ENCODE assay signal across 8 mouse cellular contexts in genomic region chr2:13543519-13544124, GRCm38 (mm10). TPM values are rescaled to one million over a fixed set of nuclear protein-coding genes. Genes with fewer than 3 reads are reported as not detected.
DNase-seq lines count a peak whose midpoint lies in the region; ATAC-seq and TF ChIP-seq lines count a peak whose summit lies in the region.

No protein-coding gene starts in this region.

- peaks cover 6% of the 10 kb centered on the region for H3K79me2 ChIP-seq in myocyte (ENCODE audit: control insufficient read depth, insufficient read depth)

- DNase-seq in neural tube, embryonic 11.5 days (ENCODE audit: low spot score): no peak
- DNase-seq in neural tube, embryonic 10.5 days (ENCODE audit: extremely low spot score, low spot score): no peak
- DNase-seq in kidney, postnatal 0 days (ENCODE audit: low spot score): peak; percentile 19
- no peak for DNase-seq in gastrocnemius, postnatal 10 days
- DNase-seq in gastrocnemius, postnatal 14 days: no peak
- DNase-seq in embryo, embryonic 10.5 days (ENCODE audit: low spot score): no peak

- H3K36me3 ChIP-seq in neural tube, embryonic 11.5 days (ENCODE audit: control insufficient read depth, insufficient read depth, low read length): no peaks in the 10 kb centered on the region
- H3K36me3 ChIP-seq in embryonic facial prominence, embryonic 15.5 days: no peaks in the 10 kb centered on the region
- H3K36me3 ChIP-seq in kidney, postnatal 0 days (ENCODE audit: insufficient read depth, low read length): no peaks in the 10 kb centered on the region
- H3K36me3 ChIP-seq in myocyte (ENCODE audit: control insufficient read depth, insufficient read depth): no peaks in the 10 kb centered on the region

- intact Hi-C loops in gastrocnemius, postnatal 14 days (cut with DNase I; ENCODE audit: low total_unique reads): no loop called here

- H3K9me3 ChIP-seq in neural tube, embryonic 11.5 days (ENCODE audit: control insufficient read depth, low read length): no peaks in the 10 kb centered on the region
- H3K9me3 ChIP-seq in embryonic facial prominence, embryonic 15.5 days (replicated peaks): no peaks in the 10 kb centered on the region
- no peaks in the 10 kb centered on the region for H3K9me3 ChIP-seq in kidney, postnatal 0 days (replicated peaks; ENCODE audit: low read length)

- H3K4me3 ChIP-seq in neural tube, embryonic 11.5 days (ENCODE audit: low read depth, low read length): peak overlapping the region; percentile 53
- peak overlapping the region; percentile 66 for H3K4me3 ChIP-seq in embryonic facial prominence, embryonic 15.5 days (replicated peaks)
- peak overlapping the region; percentile 54 for H3K4me3 ChIP-seq in kidney, postnatal 0 days (replicated peaks; ENCODE audit: low read depth, low read length)
- peak overlapping the region; percentile 56 for H3K4me3 ChIP-seq in myocyte

- TF ChIP-seq CTCF in kidney, postnatal 0 days (IDR thresholded peaks at IDR 0.05; ENCODE audit: low read depth): no peak

- peak overlapping the region; percentile 74 for H3K9ac ChIP-seq in neural tube, embryonic 11.5 days (ENCODE audit: low read length)
- peak overlapping the region; percentile 72 for H3K9ac ChIP-seq in embryonic facial prominence, embryonic 15.5 days
- H3K9ac ChIP-seq in kidney, postnatal 0 days (ENCODE audit: low read depth, low read length): peak overlapping the region; percentile 77

- peak overlapping the region; percentile 74 for H3ac ChIP-seq in myocyte (ENCODE audit: control insufficient read depth, insufficient read length)

- H3K27ac ChIP-seq in neural tube, embryonic 11.5 days (ENCODE audit: low read depth, low read length): peak overlapping the region; percentile 92; the same call in 1 of the 2 replicates
- peak overlapping the region; percentile 99 for H3K27ac ChIP-seq in embryonic facial prominence, embryonic 15.5 days (replicated peaks)
- peak overlapping the region; percentile 94 for H3K27ac ChIP-seq in kidney, postnatal 0 days

- H3K27me3 ChIP-seq in neural tube, embryonic 11.5 days (ENCODE audit: control insufficient read depth, insufficient read depth, low read length): no peaks in the 10 kb centered on the region
- no peaks in the 10 kb centered on the region for H3K27me3 ChIP-seq in embryonic facial prominence, embryonic 15.5 days
- H3K27me3 ChIP-seq in kidney, postnatal 0 days (ENCODE audit: insufficient read depth, low read length): no peaks in the 10 kb centered on the region
- H3K27me3 ChIP-seq in myocyte (ENCODE audit: control insufficient read depth, insufficient read depth, insufficient read length): no peaks in the 10 kb centered on the region

- TF ChIP-seq POLR2A in myocyte (IDR thresholded peaks at IDR 0.05; ENCODE audit: insufficient read length, low read depth): no peak

- 63% methylated on average over 8 of the region's 8 CpGs for WGBS in neural tube, embryonic 11.5 days
- WGBS in embryonic facial prominence, embryonic 15.5 days: 45% methylated on average over 8 of the region's 8 CpGs
- WGBS in kidney, postnatal 0 days: 32% methylated on average over 8 of the region's 8 CpGs

- peaks cover 7% of the 10 kb centered on the region; the same call in 1 of the 2 replicates for H3K4me1 ChIP-seq in neural tube, embryonic 11.5 days (ENCODE audit: control insufficient read depth, insufficient read depth, low read length)
- peaks cover 3% of the 10 kb centered on the region for H3K4me1 ChIP-seq in embryonic facial prominence, embryonic 15.5 days
- no peaks in the 10 kb centered on the region for H3K4me1 ChIP-seq in kidney, postnatal 0 days (replicated peaks; ENCODE audit: insufficient read depth, low read length)

- peak; percentile 32 for ATAC-seq in neural tube, embryonic 11.5 days (ENCODE audit: insufficient read depth, low FRiP score, low TSS enrichment)
- ATAC-seq in embryonic facial prominence, embryonic 15.5 days (ENCODE audit: insufficient number of reproducible peaks, low FRiP score, low TSS enrichment, low read depth): no peak
- peak; percentile 30 for ATAC-seq in kidney, postnatal 0 days (replicated peaks; ENCODE audit: low FRiP score, low read depth)

- H3K4me2 ChIP-seq in neural tube, embryonic 11.5 days (ENCODE audit: low read depth): peak overlapping the region; percentile 51
- peak overlapping the region; percentile 59 for H3K4me2 ChIP-seq in embryonic facial prominence, embryonic 15.5 days (replicated peaks)
- peak overlapping the region; percentile 80 for H3K4me2 ChIP-seq in kidney, postnatal 0 days (ENCODE audit: low read length)
- H3K4me2 ChIP-seq in myocyte (ENCODE audit: low read depth): peak overlapping the region; percentile 97

TF ChIP-seq in myocyte, 11 proteins besides CTCF, POLR2A, EP300 and RAD21:
- TF ChIP-seq CEBPB (IDR thresholded peaks at IDR 0.05; ENCODE audit: insufficient read depth, poor library complexity, severe bottlenecking): no peak
- no peak for TF ChIP-seq MYOD1 (IDR thresholded peaks at IDR 0.05; ENCODE audit: control insufficient read depth in 1 of 3, insufficient read length in 2 of 3, low read depth in 2 of 3)
- no peak for TF ChIP-seq MAX (IDR thresholded peaks at IDR 0.05; ENCODE audit: low read depth)
- no peak for TF ChIP-seq USF1 (IDR thresholded peaks at IDR 0.05; ENCODE audit: low read depth)
- TF ChIP-seq REST (IDR thresholded peaks at IDR 0.05; ENCODE audit: insufficient read depth, insufficient read length): no peak
- TF ChIP-seq TCF12 (IDR thresholded peaks at IDR 0.05; ENCODE audit: insufficient read depth, poor library complexity, severe bottlenecking): no peak
- TF ChIP-seq POLR2AphosphoS2 (IDR thresholded peaks at IDR 0.05; ENCODE audit: insufficient read length, low read depth): no peak
- TF ChIP-seq SRF (IDR thresholded peaks at IDR 0.05; ENCODE audit: control insufficient read depth, insufficient read length, low read depth): no peak
- no peak for TF ChIP-seq TCF3 (IDR thresholded peaks at IDR 0.05; ENCODE audit: insufficient read length, low read depth)
- no peak for TF ChIP-seq MYOG (IDR thresholded peaks at IDR 0.05; ENCODE audit: control insufficient read depth in 1 of 3, insufficient read depth in 1 of 3, insufficient read length in 2 of 3, low read depth in 2 of 3)
- TF ChIP-seq E2F4 (IDR thresholded peaks at IDR 0.05; ENCODE audit: insufficient read depth): no peak

RNA-seq across cellular contexts. Expression of gene Trdmt1, which starts 0.8 kb away (rescaled TPM):
- polyA plus RNA-seq in neural tube, embryonic 11.5 days (2014; fragmentation: Nextera tagmentation; extraction: Ambion mirVana): 7.2 and 9.3 TPM in 2 replicates
- 7.7 and 9.3 TPM in 2 replicates for polyA plus RNA-seq in embryonic facial prominence, embryonic 15.5 days (2015; fragmentation: Nextera tagmentation; extraction: Ambion mirVana)
- polyA plus RNA-seq in kidney, postnatal 0 days (2015; fragmentation: Nextera tagmentation; extraction: Ambion mirVana): 12.6 and 14.0 TPM in 2 replicates
- 2.2 TPM for polyA plus RNA-seq in myocyte (2012; fragmentation: generic; extraction: Trizol)
- 1 to 10 TPM; 4.2 to 7.6 TPM for total RNA-seq in gastrocnemius, postnatal 10 days (2021)
- 1 to 10 TPM; 3.7 to 3.9 TPM for total RNA-seq in gastrocnemius, postnatal 14 days (2021)

RNA-seq across cellular contexts. Expression of gene Vim, which starts 30.1 kb away (rescaled TPM):
- polyA plus RNA-seq in neural tube, embryonic 11.5 days (2014; fragmentation: Nextera tagmentation; extraction: Ambion mirVana): 1,210 and 1,219 TPM in 2 replicates
- polyA plus RNA-seq in embryonic facial prominence, embryonic 15.5 days (2015; fragmentation: Nextera tagmentation; extraction: Ambion mirVana): 1,081 and 1,117 TPM in 2 replicates
- 414 and 447 TPM in 2 replicates for polyA plus RNA-seq in kidney, postnatal 0 days (2015; fragmentation: Nextera tagmentation; extraction: Ambion mirVana)
- 3,783 TPM for polyA plus RNA-seq in myocyte (2012; fragmentation: generic; extraction: Trizol)
- total RNA-seq in gastrocnemius, postnatal 10 days (2021): 100 to 1,000 TPM; 573 to 685 TPM
- total RNA-seq in gastrocnemius, postnatal 14 days (2021): 100 to 1,000 TPM; 423 to 456 TPM

RNA-seq across cellular contexts. Expression of gene Cubn, which starts 52.0 kb away (rescaled TPM):
- polyA plus RNA-seq in neural tube, embryonic 11.5 days (2014; fragmentation: Nextera tagmentation; extraction: Ambion mirVana): 0.19 and 0.29 TPM in 2 replicates
- 0.26 and 0.47 TPM in 2 replicates for polyA plus RNA-seq in embryonic facial prominence, embryonic 15.5 days (2015; fragmentation: Nextera tagmentation; extraction: Ambion mirVana)
- 13.5 and 14.7 TPM in 2 replicates for polyA plus RNA-seq in kidney, postnatal 0 days (2015; fragmentation: Nextera tagmentation; extraction: Ambion mirVana)
- 0.23 TPM for polyA plus RNA-seq in myocyte (2012; fragmentation: generic; extraction: Trizol)
- under 1 TPM; 0.14 to 0.20 TPM for total RNA-seq in gastrocnemius, postnatal 10 days (2021)
- total RNA-seq in gastrocnemius, postnatal 14 days (2021): under 1 TPM; 0.04 to 0.14 TPM
